Mouse (Mus musculus) brain, embryonic 14.5 days (tissue): ENCODE measurements around the gene Gatm.

Source experiments
- CTCF ChIP-seq: fragments of 200-500 bp; IDR thresholded peaks from 2 replicates; pipeline ENCODE4 v1.5.1; 2012; ENCODE audit warnings: inconsistent platforms, mild to moderate bottlenecking, moderate library complexity, borderline replicate concordance; ENCODE audit not compliant: insufficient read depth, insufficient read length; ENCODE audit errors: extremely low read depth
- POLR2A ChIP-seq: fragments of 200-500 bp; IDR thresholded peaks from 2 replicates; pipeline ENCODE4 v1.6.1; 2012; ENCODE audit warnings: mild to moderate bottlenecking, inconsistent platforms, borderline replicate concordance; ENCODE audit not compliant: poor library complexity, insufficient read depth, insufficient read length, severe bottlenecking; ENCODE audit errors: extremely low read depth

GRCm38 (mm10) chr2:122591213-122591612, 19.9 kb downstream of the Gatm start:
- TF ChIP-seq POLR2A: no peak
- TF ChIP-seq CTCF: no peak
